9 mouse cellular contexts compared by ENCODE assay signal in the genomic region with DNA sequence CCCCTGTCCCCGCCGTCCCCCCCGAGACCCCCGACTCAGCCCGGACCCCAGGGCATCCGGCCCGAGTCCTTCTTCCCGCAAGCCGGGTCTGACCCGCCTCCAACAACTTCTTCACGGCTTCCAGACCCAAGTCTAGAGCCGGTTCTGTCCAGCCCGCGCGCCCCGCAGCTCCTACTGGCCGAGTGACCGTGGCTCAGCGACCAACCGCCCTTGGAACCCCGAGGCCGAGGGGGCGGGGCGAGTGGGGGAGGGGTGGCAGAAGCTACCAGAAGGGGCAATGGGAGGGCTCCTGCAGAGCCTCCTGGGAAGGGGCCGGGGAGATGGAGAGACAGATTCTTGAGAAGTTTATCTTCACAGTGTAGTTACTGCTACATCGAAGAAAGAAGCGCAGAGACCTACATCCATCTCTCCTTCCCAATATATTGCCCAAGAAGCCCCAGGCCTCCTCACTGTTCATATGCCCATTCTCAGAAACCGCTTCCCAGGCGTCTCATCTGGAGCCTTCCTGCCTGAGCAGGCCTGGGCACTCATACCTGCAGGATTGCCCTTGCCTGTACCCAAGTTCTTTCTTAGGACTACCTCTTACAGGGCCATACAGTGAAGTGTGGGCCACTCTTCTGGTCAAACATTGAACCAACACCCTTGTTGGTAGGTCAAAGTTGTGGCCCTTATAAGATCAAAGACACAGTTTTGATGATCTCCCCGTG. TPM values are rescaled to one million over a fixed set of nuclear protein-coding genes. Genes with fewer than 3 reads are reported as not detected.
DNase-seq lines count a peak whose midpoint lies in the region; ATAC-seq and TF ChIP-seq lines count a peak whose summit lies in the region.
"Had no signal": no experiment of that assay in that cellular context is flagged by ENCODE, and none has a peak within 500 bp of the region (broad histone marks: within the 10 kb centered on the region; RNA-seq: fewer than 3 reads in every experiment).

No protein-coding gene starts in this region.

- 14% methylated on average over 28 of the region's 30 CpGs for WGBS in forebrain, postnatal 0 days
- WGBS in intestine, postnatal 0 days: 15% methylated on average over 30 of the region's 30 CpGs
- WGBS in liver, postnatal 0 days (ENCODE audit: insufficient replicate concordance): 15% methylated on average over 22 of the region's 30 CpGs

- no peaks in the 10 kb centered on the region for H3K36me3 ChIP-seq in forebrain, postnatal 0 days (ENCODE audit: insufficient read depth)
- no peaks in the 10 kb centered on the region for H3K36me3 ChIP-seq in intestine, postnatal 0 days (ENCODE audit: control insufficient read depth, insufficient read depth)
- no peaks in the 10 kb centered on the region for H3K36me3 ChIP-seq in liver, postnatal 0 days (replicated peaks; ENCODE audit: insufficient read depth, low read length)

- peak overlapping the region; percentile 100 for H3K4me2 ChIP-seq in forebrain, postnatal 0 days (ENCODE audit: low read depth)
- H3K4me2 ChIP-seq in intestine, postnatal 0 days (replicated peaks; ENCODE audit: low read depth): peak overlapping the region; percentile 91
- H3K4me2 ChIP-seq in liver, postnatal 0 days (ENCODE audit: low read depth, low read length): peak overlapping the region; percentile 73

- no peaks in the 10 kb centered on the region for H3K9me3 ChIP-seq in forebrain, postnatal 0 days (ENCODE audit: low read length)
- no peaks in the 10 kb centered on the region for H3K9me3 ChIP-seq in intestine, postnatal 0 days (ENCODE audit: control insufficient read depth)
- no peaks in the 10 kb centered on the region for H3K9me3 ChIP-seq in liver, postnatal 0 days (ENCODE audit: low read length)

- peak; percentile 72 for DNase-seq in left cerebral cortex, postnatal 4 days
- no peak for DNase-seq in left cerebral cortex, postnatal 25 days (ENCODE audit: low spot score in 2 of 2)
- peak; percentile 9 to 23 for DNase-seq in cerebellum, adult 18-20 months
- DNase-seq in forebrain, postnatal 0 days: peak; percentile 9
- peak; percentile 51 for DNase-seq in liver, postnatal 0 days
- DNase-seq in ovary, postnatal 36 days (ENCODE audit: low spot score): peak; percentile 68
- DNase-seq in spleen, adult 18-20 months: no peak

- intact Hi-C loops in left cerebral cortex, postnatal 4 days (cut with DNase I): no loop called here
- intact Hi-C loops in left cerebral cortex, postnatal 25 days (cut with DNase I): no loop called here

- peak; percentile 72 for ATAC-seq in forebrain, postnatal 0 days
- peak; percentile 19; the same call in 1 of the 2 replicates for ATAC-seq in intestine, postnatal 0 days
- ATAC-seq in liver, postnatal 0 days: peak; percentile 29; the same call in 1 of the 2 replicates

- H3K9ac ChIP-seq in forebrain, postnatal 0 days: peak overlapping the region; percentile 63
- H3K9ac ChIP-seq in intestine, postnatal 0 days (ENCODE audit: low read depth, low read length): peak overlapping the region; percentile 27
- peak overlapping the region; percentile 47; the same call in 1 of the 2 replicates for H3K9ac ChIP-seq in liver, postnatal 0 days (replicated peaks)

- H3K4me3 ChIP-seq in forebrain, postnatal 0 days (ENCODE audit: low read depth, low read length): peak overlapping the region; percentile 51
- peak overlapping the region; percentile 46 for H3K4me3 ChIP-seq in intestine, postnatal 0 days (ENCODE audit: low read depth, low read length)
- H3K4me3 ChIP-seq in liver, postnatal 0 days (ENCODE audit: low read depth, low read length): peak overlapping the region; percentile 35

- H3K27me3 ChIP-seq in forebrain, postnatal 0 days (ENCODE audit: insufficient read depth, low read length): 0 out of 2 replicates have a peak, but pooled peaks cover 2% of the 10 kb centered on the region
- H3K27me3 ChIP-seq in intestine, postnatal 0 days (replicated peaks; ENCODE audit: control insufficient read depth, insufficient read depth, low read length): peaks cover 16% of the 10 kb centered on the region
- H3K27me3 ChIP-seq in liver, postnatal 0 days (ENCODE audit: insufficient read depth, low read length): peaks cover 35% of the 10 kb centered on the region

- TF ChIP-seq EP300 in liver, postnatal 0 days (IDR thresholded peaks at IDR 0.05; ENCODE audit: low read depth): no peak

- no peak for TF ChIP-seq CTCF in forebrain, postnatal 0 days (IDR thresholded peaks at IDR 0.05; ENCODE audit: low read depth)
- TF ChIP-seq CTCF in intestine, postnatal 0 days (IDR thresholded peaks at IDR 0.05; ENCODE audit: low read depth): no peak
- TF ChIP-seq CTCF in liver, postnatal 0 days (IDR thresholded peaks at IDR 0.05; ENCODE audit: low read depth): no peak

- H3K27ac ChIP-seq in forebrain, postnatal 0 days (ENCODE audit: low read depth, low read length): no peak overlapping the region
- H3K27ac ChIP-seq in intestine, postnatal 0 days (ENCODE audit: low read depth, low read length): no peak overlapping the region
- no peak overlapping the region for H3K27ac ChIP-seq in liver, postnatal 0 days (ENCODE audit: low read depth)

- no peaks in the 10 kb centered on the region for H3K4me1 ChIP-seq in forebrain, postnatal 0 days (ENCODE audit: insufficient read depth)
- no peaks in the 10 kb centered on the region; the same call in 1 of the 2 replicates for H3K4me1 ChIP-seq in intestine, postnatal 0 days (replicated peaks; ENCODE audit: control insufficient read depth, insufficient read depth, low read length)
- peaks cover 11% of the 10 kb centered on the region for H3K4me1 ChIP-seq in liver, postnatal 0 days (ENCODE audit: insufficient read depth)

RNA-seq across cellular contexts. Expression of a gene that starts 2.1 kb away (rescaled TPM):
- under 1 TPM in 1 of 2 experiments, not detected in 1; 0.50 TPM for total RNA-seq in left cerebral cortex, postnatal 4 days (2021)
- not detected for total RNA-seq in left cerebral cortex, postnatal 25 days (2021)
- total RNA-seq in forebrain, postnatal 0 days (2014; rRNA removed): 1.4 and 2.2 TPM in 2 replicates
- 1.5 and 2.4 TPM in 2 replicates for polyA plus RNA-seq in forebrain, postnatal 0 days (2015; fragmentation: Nextera tagmentation; extraction: Ambion mirVana)
- not detected in 2 replicates for polyA plus RNA-seq in intestine, postnatal 0 days (2015; fragmentation: Nextera tagmentation; extraction: Ambion mirVana)
- polyA plus RNA-seq in liver, postnatal 0 days (2015; fragmentation: Nextera tagmentation; extraction: Ambion mirVana): not detected in 2 replicates
- polyA plus RNA-seq: large intestine, adult 2 months had no signal

RNA-seq across cellular contexts. Expression of a gene that starts 27.1 kb away (rescaled TPM):
- 1 to 10 TPM; 7.8 to 9.5 TPM for total RNA-seq in left cerebral cortex, postnatal 4 days (2021)
- total RNA-seq in left cerebral cortex, postnatal 25 days (2021): 1 to 10 TPM; 6.6 to 8.2 TPM
- 3.8 and 7.8 TPM in 2 replicates for total RNA-seq in forebrain, postnatal 0 days (2014; rRNA removed)
- 2.9 and 3.2 TPM in 2 replicates for polyA plus RNA-seq in forebrain, postnatal 0 days (2015; fragmentation: Nextera tagmentation; extraction: Ambion mirVana)
- 1.7 and 2.6 TPM in 2 replicates for polyA plus RNA-seq in intestine, postnatal 0 days (2015; fragmentation: Nextera tagmentation; extraction: Ambion mirVana)
- 0.87 and 1.2 TPM in 2 replicates for polyA plus RNA-seq in liver, postnatal 0 days (2015; fragmentation: Nextera tagmentation; extraction: Ambion mirVana)

RNA-seq across cellular contexts. Expression of a gene that starts 43.3 kb away (rescaled TPM):
- not detected for total RNA-seq in left cerebral cortex, postnatal 4 days (2021)
- total RNA-seq in left cerebral cortex, postnatal 25 days (2021): not detected
- total RNA-seq in forebrain, postnatal 0 days (2014; rRNA removed): not detected in 2 replicates
- polyA plus RNA-seq in forebrain, postnatal 0 days (2015; fragmentation: Nextera tagmentation; extraction: Ambion mirVana): not detected in 2 replicates
- polyA plus RNA-seq in intestine, postnatal 0 days (2015; fragmentation: Nextera tagmentation; extraction: Ambion mirVana): not detected in 2 replicates
- not detected in 2 replicates for polyA plus RNA-seq in liver, postnatal 0 days (2015; fragmentation: Nextera tagmentation; extraction: Ambion mirVana)
- polyA plus RNA-seq: large intestine, adult 2 months had no signal

Comparison
In these comparisons a context has a peak if more than half of its experiments do, and no peak if none do; other contexts are left out.
1. DNase-seq: peak in left cerebral cortex, postnatal 4 days (single experiment), cerebellum, adult 18-20 months (2 of 2), forebrain, postnatal 0 days (single experiment), liver, postnatal 0 days (single experiment) and ovary, postnatal 36 days (single experiment); none in left cerebral cortex, postnatal 25 days (0 of 2) and spleen, adult 18-20 months (0 of 2).
2. ATAC-seq: peak in every context shown above with its lines; median percentile 72 in forebrain, postnatal 0 days; 29 in liver, postnatal 0 days; 19 in intestine, postnatal 0 days.
3. Peak in every context shown above with its lines, with median percentiles within 50 percentile points of each other: H3K4me2 ChIP-seq, H3K4me3 ChIP-seq and H3K9ac ChIP-seq.